Comparison of ENCODE assay signal across 8 mouse cellular contexts in genomic region chr2:30927151-30927781, GRCm38 (mm10). TPM values are rescaled to one million over a fixed set of nuclear protein-coding genes. Genes with fewer than 3 reads are reported as not detected.
DNase-seq lines count a peak whose midpoint lies in the region; ATAC-seq and TF ChIP-seq lines count a peak whose summit lies in the region.

No protein-coding gene starts in this region.

- 70% methylated on average over 9 of the region's 9 CpGs for WGBS in midbrain, embryonic 10.5 days
- WGBS in midbrain, embryonic 14.5 days, result 67% methylated on average over 9 of the region's 9 CpGs
- WGBS in liver, embryonic 15.5 days (ENCODE audit: insufficient replicate concordance), result 50% methylated on average over 9 of the region's 9 CpGs
- WGBS in small intestine, adult 2 months, result 69% methylated on average over 9 of the region's 9 CpGs

- H3K9ac ChIP-seq in midbrain, embryonic 14.5 days (replicated peaks; ENCODE audit: low read length), result no peak overlapping the region
- H3K9ac ChIP-seq in liver, embryonic 15.5 days, result no peak overlapping the region

- no peaks in the 10 kb centered on the region for H3K27me3 ChIP-seq in midbrain, embryonic 10.5 days (ENCODE audit: low read depth, poor library complexity, severe bottlenecking)
- no peaks in the 10 kb centered on the region for H3K27me3 ChIP-seq in midbrain, embryonic 14.5 days (ENCODE audit: control insufficient read depth, insufficient read depth, low read length)
- 0 out of 2 replicates have a peak, but pooled peaks cover 4% of the 10 kb centered on the region for H3K27me3 ChIP-seq in liver, embryonic 15.5 days
- H3K27me3 ChIP-seq in small intestine, adult 2 months (ENCODE audit: control insufficient read depth, insufficient read depth, low read length), result no peaks in the 10 kb centered on the region

- no peak for TF ChIP-seq POLR2A in cortical plate, adult 2 months (IDR thresholded peaks at IDR 0.05; ENCODE audit: extremely low read depth, insufficient read depth, low read length)
- TF ChIP-seq POLR2A in small intestine, adult 2 months (IDR thresholded peaks at IDR 0.05; ENCODE audit: low read depth, low read length), result no peak

- H3K9me3 ChIP-seq in midbrain, embryonic 10.5 days (replicated peaks), result no peaks in the 10 kb centered on the region
- H3K9me3 ChIP-seq in midbrain, embryonic 14.5 days (ENCODE audit: control insufficient read depth, low read length), result no peaks in the 10 kb centered on the region
- no peaks in the 10 kb centered on the region for H3K9me3 ChIP-seq in liver, embryonic 15.5 days (replicated peaks)

- H3K4me2 ChIP-seq in midbrain, embryonic 14.5 days (ENCODE audit: low read length), result no peak overlapping the region
- H3K4me2 ChIP-seq in liver, embryonic 15.5 days, result no peak overlapping the region

- H3K36me3 ChIP-seq in midbrain, embryonic 10.5 days, result no peaks in the 10 kb centered on the region
- no peaks in the 10 kb centered on the region for H3K36me3 ChIP-seq in midbrain, embryonic 14.5 days (ENCODE audit: control insufficient read depth, insufficient read depth, low read length)
- H3K36me3 ChIP-seq in liver, embryonic 15.5 days (replicated peaks), result no peaks in the 10 kb centered on the region
- H3K36me3 ChIP-seq in small intestine, adult 2 months (ENCODE audit: control insufficient read depth, insufficient read depth, low read length), result no peaks in the 10 kb centered on the region

- no peak overlapping the region for H3K4me3 ChIP-seq in midbrain, embryonic 10.5 days
- no peak overlapping the region for H3K4me3 ChIP-seq in midbrain, embryonic 14.5 days (replicated peaks; ENCODE audit: low read depth, low read length)
- no peak overlapping the region for H3K4me3 ChIP-seq in cortical plate, adult 2 months (ENCODE audit: insufficient read depth, low read length)
- H3K4me3 ChIP-seq in liver, embryonic 15.5 days (replicated peaks), result no peak overlapping the region
- no peak overlapping the region for H3K4me3 ChIP-seq in small intestine, adult 2 months (ENCODE audit: low read depth, low read length)

- H3K4me1 ChIP-seq in midbrain, embryonic 10.5 days, result peaks cover 17% of the 10 kb centered on the region
- peaks cover 10% of the 10 kb centered on the region; the same call in 1 of the 2 replicates for H3K4me1 ChIP-seq in midbrain, embryonic 14.5 days (ENCODE audit: control insufficient read depth, insufficient read depth, low read length)
- no peaks in the 10 kb centered on the region for H3K4me1 ChIP-seq in cortical plate, adult 2 months (ENCODE audit: control insufficient read depth, insufficient read depth, low read length)
- H3K4me1 ChIP-seq in liver, embryonic 15.5 days (replicated peaks), result peaks cover 30% of the 10 kb centered on the region
- H3K4me1 ChIP-seq in small intestine, adult 2 months (ENCODE audit: control insufficient read depth, insufficient read depth, insufficient read length, low read length), result peaks cover 16% of the 10 kb centered on the region

- ATAC-seq in midbrain, embryonic 14.5 days (ENCODE audit: low FRiP score, low TSS enrichment), result no peak
- ATAC-seq in liver, embryonic 15.5 days (ENCODE audit: insufficient read depth), result no peak

- no peak for TF ChIP-seq CTCF in cortical plate, adult 2 months (IDR thresholded peaks at IDR 0.05; ENCODE audit: extremely low read depth, insufficient read depth, low read length)
- no peak for TF ChIP-seq CTCF in small intestine, adult 2 months (IDR thresholded peaks at IDR 0.05; ENCODE audit: extremely low read depth, insufficient read length, insufficient replicate concordance, low read depth, low read length)

- H3K27ac ChIP-seq in midbrain, embryonic 10.5 days (replicated peaks), result peak overlapping the region; percentile 55; the same call in 1 of the 2 replicates
- no peak overlapping the region for H3K27ac ChIP-seq in midbrain, embryonic 14.5 days (replicated peaks; ENCODE audit: low read depth, low read length)
- H3K27ac ChIP-seq in cortical plate, adult 2 months (ENCODE audit: insufficient read depth, low read length), result 0 out of 2 replicates have a peak overlapping the region, but pooled peaks have one; percentile 1
- H3K27ac ChIP-seq in liver, embryonic 15.5 days (replicated peaks), result 0 out of 2 replicates have a peak overlapping the region, but pooled peaks have one; percentile 14
- peak overlapping the region; percentile 47 for H3K27ac ChIP-seq in small intestine, adult 2 months (ENCODE audit: insufficient read depth, low read depth, low read length)

- DNase-seq in midbrain, embryonic 10.5 days (ENCODE audit: low spot score), result peak; percentile 26
- DNase-seq in midbrain, embryonic 14.5 days, result no peak
- no peak for DNase-seq in frontal cortex, adult 2 months (ENCODE audit: extremely low spot score in 1 of 2, low spot score in 1 of 2)
- DNase-seq in kidney, adult 8-10 months, result no peak
- no peak for DNase-seq in left cerebral cortex, adult 11 months (ENCODE audit: low spot score)

RNA-seq across cellular contexts. Expression of gene Ptges, which starts 2.4 kb away (rescaled TPM):
- 5.8 and 9.7 TPM in 2 replicates for polyA plus RNA-seq in midbrain, embryonic 10.5 days (2016; fragmentation: Nextera tagmentation; extraction: Ambion mirVana)
- 3.2 and 4.2 TPM in 2 replicates for polyA plus RNA-seq in midbrain, embryonic 14.5 days (2014; fragmentation: Nextera tagmentation; extraction: Ambion mirVana)
- 6.3 and 7.2 TPM in 2 replicates for polyA plus RNA-seq in cortical plate, adult 2 months (2012; rRNA removed)
- 0.29 and 0.33 TPM in 2 replicates for polyA plus RNA-seq in liver, embryonic 15.5 days (2015; fragmentation: Nextera tagmentation; extraction: Ambion mirVana)
- polyA plus RNA-seq in small intestine, adult 2 months (2012; rRNA removed), result 5.9 and 10.9 TPM in 2 replicates
- 8.3 and 9.3 TPM in 2 replicates for polyA plus RNA-seq in frontal cortex, adult 2 months (2012; rRNA removed)

RNA-seq across cellular contexts. Expression of gene Tor1b, which starts 25.5 kb away (rescaled TPM):
- polyA plus RNA-seq in midbrain, embryonic 10.5 days (2016; fragmentation: Nextera tagmentation; extraction: Ambion mirVana), result 21.9 and 22.4 TPM in 2 replicates
- 19.3 and 19.4 TPM in 2 replicates for polyA plus RNA-seq in midbrain, embryonic 14.5 days (2014; fragmentation: Nextera tagmentation; extraction: Ambion mirVana)
- polyA plus RNA-seq in cortical plate, adult 2 months (2012; rRNA removed), result 35.9 and 39.1 TPM in 2 replicates
- polyA plus RNA-seq in liver, embryonic 15.5 days (2015; fragmentation: Nextera tagmentation; extraction: Ambion mirVana), result 14.6 and 16.1 TPM in 2 replicates
- 8.0 and 8.2 TPM in 2 replicates for polyA plus RNA-seq in small intestine, adult 2 months (2012; rRNA removed)
- 30.6 and 33.6 TPM in 2 replicates for polyA plus RNA-seq in frontal cortex, adult 2 months (2012; rRNA removed)

RNA-seq across cellular contexts. Expression of gene Tor1a, which starts 40.5 kb away (rescaled TPM):
- 90.6 and 94.5 TPM in 2 replicates for polyA plus RNA-seq in midbrain, embryonic 10.5 days (2016; fragmentation: Nextera tagmentation; extraction: Ambion mirVana)
- polyA plus RNA-seq in midbrain, embryonic 14.5 days (2014; fragmentation: Nextera tagmentation; extraction: Ambion mirVana), result 81.2 and 89.5 TPM in 2 replicates
- 52.5 and 56.5 TPM in 2 replicates for polyA plus RNA-seq in cortical plate, adult 2 months (2012; rRNA removed)
- 38.9 and 39.3 TPM in 2 replicates for polyA plus RNA-seq in liver, embryonic 15.5 days (2015; fragmentation: Nextera tagmentation; extraction: Ambion mirVana)
- 38.8 and 78.6 TPM in 2 replicates for polyA plus RNA-seq in small intestine, adult 2 months (2012; rRNA removed)
- polyA plus RNA-seq in frontal cortex, adult 2 months (2012; rRNA removed), result 45.7 and 53.9 TPM in 2 replicates

RNA-seq across cellular contexts. Expression of gene BC005624, which starts 54.7 kb away (rescaled TPM):
- polyA plus RNA-seq in midbrain, embryonic 10.5 days (2016; fragmentation: Nextera tagmentation; extraction: Ambion mirVana), result 63.3 and 71.9 TPM in 2 replicates
- 68.2 and 78.7 TPM in 2 replicates for polyA plus RNA-seq in midbrain, embryonic 14.5 days (2014; fragmentation: Nextera tagmentation; extraction: Ambion mirVana)
- polyA plus RNA-seq in cortical plate, adult 2 months (2012; rRNA removed), result 113 and 117 TPM in 2 replicates
- 23.1 and 24.6 TPM in 2 replicates for polyA plus RNA-seq in liver, embryonic 15.5 days (2015; fragmentation: Nextera tagmentation; extraction: Ambion mirVana)
- 5.3 and 9.0 TPM in 2 replicates for polyA plus RNA-seq in small intestine, adult 2 months (2012; rRNA removed)
- polyA plus RNA-seq in frontal cortex, adult 2 months (2012; rRNA removed), result 114 and 118 TPM in 2 replicates

RNA-seq across cellular contexts. Expression of gene Usp20, which starts 54.8 kb away (rescaled TPM):
- polyA plus RNA-seq in midbrain, embryonic 10.5 days (2016; fragmentation: Nextera tagmentation; extraction: Ambion mirVana), result 19.8 and 27.6 TPM in 2 replicates
- polyA plus RNA-seq in midbrain, embryonic 14.5 days (2014; fragmentation: Nextera tagmentation; extraction: Ambion mirVana), result 28.5 and 35.8 TPM in 2 replicates
- 50.6 and 53.1 TPM in 2 replicates for polyA plus RNA-seq in cortical plate, adult 2 months (2012; rRNA removed)
- 4.3 and 4.8 TPM in 2 replicates for polyA plus RNA-seq in liver, embryonic 15.5 days (2015; fragmentation: Nextera tagmentation; extraction: Ambion mirVana)
- polyA plus RNA-seq in small intestine, adult 2 months (2012; rRNA removed), result 5.1 TPM in 2 replicates
- polyA plus RNA-seq in frontal cortex, adult 2 months (2012; rRNA removed), result 43.4 and 48.1 TPM in 2 replicates
